Mouse (Mus musculus) megakaryocyte, embryonic 14.5 days (primary cell): ENCODE results near the gene Ly9.
A peak's percentile ranks its signal among the peaks of the same experiment; 100 is the strongest.

Experiments used
- FLI1 ChIP-seq: IDR thresholded peaks from 2 replicates; pipeline ENCODE4 v1.6.1; 2012; ENCODE audit warnings: low read length, inconsistent platforms, mixed read lengths
- GATA1 ChIP-seq: IDR thresholded peaks from 3 replicates; pipeline ENCODE4 v1.6.1; 2012; ENCODE audit warnings: mixed read lengths, low read length, inconsistent platforms, borderline replicate concordance

- no peak for TF ChIP-seq FLI1
- TF ChIP-seq GATA1, result 0 out of 3 replicates have a peak, but pooled peaks have one; percentile 51
These were observed 46.9 kb downstream of the Ly9 start for GRCm38 (mm10) chr1:171560262-171560661.
